Mouse (Mus musculus): Measurements from ENCODE around the gene Sh2b3. TPM values are rescaled to one million over a fixed set of nuclear protein-coding genes. Genes with fewer than 3 reads are reported as not detected.
A peak's percentile ranks its signal among the peaks of the same experiment; 100 is the strongest.

Gene Sh2b3
- polyA plus RNA-seq (2015; fragmentation: Nextera tagmentation; extraction: Ambion mirVana) = 17.4 and 17.8 TPM in 2 replicates

- Histone ChIP-seq H3K9ac (replicated peaks; ENCODE audit: low read length) (peak within 1 kb of the TSS; percentile 80), H3K4me3 (ENCODE audit: low read length) (peak within 1 kb of the TSS; percentile 87), H3K27me3 (ENCODE audit: insufficient read depth, low read length) (no peaks in the 10 kb centered on the region), H3K4me2 (replicated peaks; ENCODE audit: low read depth, low read length) (peak within 1 kb of the TSS; percentile 97), H3K4me1 (ENCODE audit: insufficient read depth, low read length) (peaks cover 59% of the 10 kb centered on the region), H3K36me3 (ENCODE audit: insufficient read depth, low read length) (no peaks in the 10 kb centered on the region), H3K27ac (ENCODE audit: low read length) (peak within 1 kb of the TSS; percentile 88), H3K9me3 (ENCODE audit: low read length) (no peaks in the 10 kb centered on the region)
- ATAC-seq (ENCODE audit: low FRiP score, low TSS enrichment) = no peak; the same call in 1 of the 2 replicates
- 1% methylated on average over 34 of the region's 35 CpGs for WGBS
These were observed at the start of gene Sh2b3 for GRCm38 (mm10) chr5:121837441-121838340. TSS of gene Sh2b3 (minus strand) at chr5:121837646.

GRCm38 (mm10) chr5:121883356-121883755 is 45.9 kb upstream of the Sh2b3 start:
- Histone ChIP-seq H3K4me3 (ENCODE audit: low read length) (no peak overlapping the region), H3K9me3 (ENCODE audit: low read length) (peaks cover 6% of the 10 kb centered on the region; the same call in 1 of the 2 replicates), H3K4me2 (replicated peaks; ENCODE audit: low read depth, low read length) (no peak overlapping the region), H3K4me1 (ENCODE audit: insufficient read depth, low read length) (no peaks in the 10 kb centered on the region), H3K9ac (replicated peaks; ENCODE audit: low read length) (no peak overlapping the region), H3K27me3 (ENCODE audit: insufficient read depth, low read length) (no peaks in the 10 kb centered on the region), H3K36me3 (ENCODE audit: insufficient read depth, low read length) (no peaks in the 10 kb centered on the region), H3K27ac (ENCODE audit: low read length) (no peak overlapping the region)
- WGBS = 69% methylated on average over 8 of the region's 8 CpGs
- ATAC-seq (ENCODE audit: low FRiP score, low TSS enrichment) = peak; percentile 50; the same call in 1 of the 2 replicates

DNA sequence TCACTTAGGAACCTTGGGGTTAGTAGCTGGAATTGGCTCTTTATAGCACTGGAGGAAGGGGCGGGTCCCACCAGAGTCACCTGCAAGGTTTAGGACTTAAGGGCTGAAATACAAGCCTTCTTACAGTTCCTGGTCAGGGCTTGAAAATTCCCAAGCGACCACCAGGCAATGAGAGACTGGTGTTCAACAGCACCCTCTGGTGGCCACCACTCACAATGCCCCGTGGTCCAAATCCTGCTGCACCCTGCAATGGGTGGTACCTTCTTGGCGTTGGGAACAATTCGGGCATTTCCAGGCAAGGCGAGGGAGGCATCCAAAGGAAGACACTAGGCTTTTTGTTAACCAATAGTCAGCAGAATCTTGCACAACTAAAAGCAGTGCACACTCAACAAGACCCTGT is 41.8 kb upstream of the Sh2b3 start:
- no peaks in the 10 kb centered on the region for H3K27me3 ChIP-seq (ENCODE audit: insufficient read depth, low read length)
- no peak overlapping the region for H3K4me3 ChIP-seq (ENCODE audit: low read length)
- H3K27ac ChIP-seq (ENCODE audit: low read length) = no peak overlapping the region
- H3K4me2 ChIP-seq (replicated peaks; ENCODE audit: low read depth, low read length) = no peak overlapping the region
- H3K9me3 ChIP-seq (ENCODE audit: low read length) = no peaks in the 10 kb centered on the region
- H3K4me1 ChIP-seq (ENCODE audit: insufficient read depth, low read length) = no peaks in the 10 kb centered on the region
- no peak for ATAC-seq (ENCODE audit: low FRiP score, low TSS enrichment)
- WGBS = 62% methylated on average over 6 of the region's 6 CpGs
- 0 out of 2 replicates have a peak, but pooled peaks cover 4% of the 10 kb centered on the region for H3K36me3 ChIP-seq (ENCODE audit: insufficient read depth, low read length)
- H3K9ac ChIP-seq (replicated peaks; ENCODE audit: low read length) = no peak overlapping the region

GRCm38 (mm10) chr5:121878703-121879102 is 41.3 kb upstream of the Sh2b3 start:
- Histone ChIP-seq H3K27me3 (ENCODE audit: insufficient read depth, low read length) (no peaks in the 10 kb centered on the region), H3K9me3 (ENCODE audit: low read length) (no peaks in the 10 kb centered on the region), H3K36me3 (ENCODE audit: insufficient read depth, low read length) (0 out of 2 replicates have a peak, but pooled peaks cover 5% of the 10 kb centered on the region), H3K4me3 (ENCODE audit: low read length) (no peak overlapping the region), H3K9ac (replicated peaks; ENCODE audit: low read length) (no peak overlapping the region), H3K4me2 (replicated peaks; ENCODE audit: low read depth, low read length) (no peak overlapping the region), H3K27ac (ENCODE audit: low read length) (no peak overlapping the region), H3K4me1 (ENCODE audit: insufficient read depth, low read length) (0 out of 2 replicates have a peak, but pooled peaks cover 2% of the 10 kb centered on the region)
- WGBS = 85% methylated on average over 17 of the region's 17 CpGs
- ATAC-seq (ENCODE audit: low FRiP score, low TSS enrichment) = no peak

GRCm38 (mm10) chr5:121876901-121877300 is 39.5 kb upstream of the Sh2b3 start:
- H3K27me3 ChIP-seq (ENCODE audit: insufficient read depth, low read length) = no peaks in the 10 kb centered on the region

DNA sequence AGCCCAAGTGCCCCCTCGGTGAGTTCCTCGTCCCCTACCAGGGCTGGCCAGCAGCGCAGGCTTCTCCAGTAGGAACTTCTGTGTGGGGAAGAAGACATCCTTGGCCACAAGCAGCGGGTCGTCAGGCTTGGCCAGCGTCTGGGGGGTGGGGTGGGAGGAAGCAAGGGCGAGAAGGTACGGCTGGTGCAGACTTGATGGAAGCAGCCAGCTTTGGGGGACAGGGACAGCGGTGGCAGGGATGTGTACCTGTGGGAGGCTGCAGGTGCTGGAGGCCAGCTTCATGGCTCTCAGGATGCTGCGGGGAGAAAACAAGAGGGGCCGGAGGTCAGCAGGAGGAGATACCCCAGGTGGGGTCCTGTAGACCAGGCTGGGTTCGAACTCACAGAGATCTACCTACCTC is 37.6 kb upstream of the Sh2b3 start:
- Histone ChIP-seq H3K27ac (ENCODE audit: low read length) (no peak overlapping the region), H3K36me3 (ENCODE audit: insufficient read depth, low read length) (0 out of 2 replicates have a peak, but pooled peaks cover 9% of the 10 kb centered on the region), H3K27me3 (ENCODE audit: insufficient read depth, low read length) (no peaks in the 10 kb centered on the region), H3K4me1 (ENCODE audit: insufficient read depth, low read length) (0 out of 2 replicates have a peak, but pooled peaks cover 4% of the 10 kb centered on the region), H3K9ac (replicated peaks; ENCODE audit: low read length) (no peak overlapping the region), H3K4me2 (replicated peaks; ENCODE audit: low read depth, low read length) (no peak overlapping the region), H3K4me3 (ENCODE audit: low read length) (no peak overlapping the region), H3K9me3 (ENCODE audit: low read length) (no peaks in the 10 kb centered on the region)
- whole genome bisulfite sequencing = 86% methylated on average over 12 of the region's 12 CpGs
- ATAC-seq (ENCODE audit: low FRiP score, low TSS enrichment) = no peak

More at GRCm38 (mm10) chr5:121876901-121877300, 39.5 kb upstream of the Sh2b3 start:
- no peak overlapping the region for H3K4me2 ChIP-seq (replicated peaks; ENCODE audit: low read depth, low read length)
- H3K9me3 ChIP-seq (ENCODE audit: low read length) = no peaks in the 10 kb centered on the region
- no peak overlapping the region for H3K9ac ChIP-seq (replicated peaks; ENCODE audit: low read length)
- WGBS = 78% methylated on average over 12 of the region's 12 CpGs
- 0 out of 2 replicates have a peak, but pooled peaks cover 4% of the 10 kb centered on the region for H3K4me1 ChIP-seq (ENCODE audit: insufficient read depth, low read length)
- 0 out of 2 replicates have a peak, but pooled peaks cover 9% of the 10 kb centered on the region for H3K36me3 ChIP-seq (ENCODE audit: insufficient read depth, low read length)
- H3K4me3 ChIP-seq (ENCODE audit: low read length) = no peak overlapping the region
- ATAC-seq (ENCODE audit: low FRiP score, low TSS enrichment) = no peak
- H3K27ac ChIP-seq (ENCODE audit: low read length) = no peak overlapping the region

DNA sequence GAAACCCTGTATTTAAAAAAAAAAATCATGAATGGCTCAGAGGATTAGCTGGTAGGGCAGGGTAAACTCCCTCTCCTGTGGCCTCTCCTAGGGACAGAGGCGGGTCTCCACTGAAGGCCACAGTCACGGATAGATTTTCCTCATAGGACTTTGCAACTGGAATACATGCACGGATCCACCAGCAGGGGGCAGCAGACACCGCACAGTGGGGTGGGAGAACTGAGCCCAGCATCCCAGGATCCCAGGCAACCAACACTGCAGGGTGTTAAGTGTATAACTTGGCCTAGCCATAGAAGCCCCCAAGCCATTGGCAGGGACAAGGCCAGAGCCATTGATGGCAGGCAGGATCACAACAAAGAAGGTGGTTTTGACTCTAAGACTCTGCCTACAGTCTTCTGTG is 34.7 kb upstream of the Sh2b3 start:
- H3K27ac ChIP-seq (ENCODE audit: low read length) = no peak overlapping the region
- no peak overlapping the region for H3K4me3 ChIP-seq (ENCODE audit: low read length)
- ATAC-seq (ENCODE audit: low FRiP score, low TSS enrichment) = no peak; the same call in 1 of the 2 replicates
- WGBS = 10% methylated on average over 4 of the region's 4 CpGs
- no peak overlapping the region for H3K9ac ChIP-seq (replicated peaks; ENCODE audit: low read length)
- no peaks in the 10 kb centered on the region for H3K27me3 ChIP-seq (ENCODE audit: insufficient read depth, low read length)
- H3K4me2 ChIP-seq (replicated peaks; ENCODE audit: low read depth, low read length) = no peak overlapping the region
- H3K36me3 ChIP-seq (ENCODE audit: insufficient read depth, low read length) = 0 out of 2 replicates have a peak, but pooled peaks cover 9% of the 10 kb centered on the region
- H3K9me3 ChIP-seq (ENCODE audit: low read length) = no peaks in the 10 kb centered on the region
- 0 out of 2 replicates have a peak, but pooled peaks cover 4% of the 10 kb centered on the region for H3K4me1 ChIP-seq (ENCODE audit: insufficient read depth, low read length)

- Histone ChIP-seq H3K9ac (replicated peaks; ENCODE audit: low read length) (no peak overlapping the region), H3K36me3 (ENCODE audit: insufficient read depth, low read length) (0 out of 2 replicates have a peak, but pooled peaks cover 8% of the 10 kb centered on the region), H3K4me2 (replicated peaks; ENCODE audit: low read depth, low read length) (no peak overlapping the region), H3K4me3 (ENCODE audit: low read length) (no peak overlapping the region), H3K9me3 (ENCODE audit: low read length) (no peaks in the 10 kb centered on the region), H3K27ac (ENCODE audit: low read length) (no peak overlapping the region), H3K27me3 (ENCODE audit: insufficient read depth, low read length) (no peaks in the 10 kb centered on the region), H3K4me1 (ENCODE audit: insufficient read depth, low read length) (0 out of 2 replicates have a peak, but pooled peaks cover 4% of the 10 kb centered on the region)
- WGBS = 89% methylated on average over 13 of the region's 13 CpGs
- no peak for ATAC-seq (ENCODE audit: low FRiP score, low TSS enrichment)
These were observed 34.1 kb upstream of the Sh2b3 start for GRCm38 (mm10) chr5:121871515-121872030.

GRCm38 (mm10) chr5:121870832-121871231 is 33.4 kb upstream of the Sh2b3 start:
- no peak for ATAC-seq (ENCODE audit: low FRiP score, low TSS enrichment)
- no peaks in the 10 kb centered on the region for H3K27me3 ChIP-seq (ENCODE audit: insufficient read depth, low read length)
- WGBS = 65% methylated on average over 6 of the region's 6 CpGs
- H3K4me3 ChIP-seq (ENCODE audit: low read length) = no peak overlapping the region
- H3K4me1 ChIP-seq (ENCODE audit: insufficient read depth, low read length) = 0 out of 2 replicates have a peak, but pooled peaks cover 4% of the 10 kb centered on the region
- H3K36me3 ChIP-seq (ENCODE audit: insufficient read depth, low read length) = 0 out of 2 replicates have a peak, but pooled peaks cover 5% of the 10 kb centered on the region
- no peaks in the 10 kb centered on the region for H3K9me3 ChIP-seq (ENCODE audit: low read length)
- H3K4me2 ChIP-seq (replicated peaks; ENCODE audit: low read depth, low read length) = no peak overlapping the region
- no peak overlapping the region for H3K9ac ChIP-seq (replicated peaks; ENCODE audit: low read length)
- no peak overlapping the region for H3K27ac ChIP-seq (ENCODE audit: low read length)

All from kidney, embryonic 16.5 days (tissue).